Mouse (Mus musculus) forebrain, embryonic 11.5 days (tissue): ENCODE data around the gene Gm10139. TPM values are rescaled to one million over a fixed set of nuclear protein-coding genes. Genes with fewer than 3 reads are reported as not detected.
"Not testable (repeated sequence)": the region's sequence is repeated elsewhere in the genome, so short reads cannot be mapped to it uniquely, and the experiment has no call there.

ENCODE experiments used
- ATAC-seq: fragments of 200-750 bp; cut with Nextera tagmentation; replicated peaks from 2 replicates; pipeline ENCODE4 v1.8.0; 2017; ENCODE audit warnings: moderate TSS enrichment; ENCODE audit not compliant: low FRiP score
- DNase-seq: peaks from one replicate; pipeline ENCODE4 v3.0.0-alpha.2; 2017; ENCODE audit warnings: low spot score
- H3K27ac ChIP-seq: fragments of 300-500 bp; sonication (generic); 2 replicates; pipeline ENCODE4 v1.5.1; 2014; ENCODE audit warnings: low read depth, low read length
- H3K27me3 ChIP-seq: fragments of 300-500 bp; sonication (generic); 2 replicates; pipeline ENCODE4 v1.6.1; 2014; ENCODE audit warnings: mild to moderate bottlenecking, low read length, mixed read lengths; ENCODE audit not compliant: control insufficient read depth, insufficient read depth
- H3K36me3 ChIP-seq: fragments of 300-500 bp; sonication (generic); 2 replicates; pipeline ENCODE4 v1.6.1; 2014; ENCODE audit warnings: mild to moderate bottlenecking, low read length, moderate library complexity, mixed read lengths; ENCODE audit not compliant: control insufficient read depth, insufficient read depth
- H3K4me1 ChIP-seq: fragments of 300-500 bp; sonication (generic); replicated peaks from 2 replicates; pipeline ENCODE4 v1.6.1; 2014; ENCODE audit warnings: low read length, mixed read lengths; ENCODE audit not compliant: control insufficient read depth, insufficient read depth
- H3K4me2 ChIP-seq: fragments of 300-500 bp; sonication (generic); 2 replicates; pipeline ENCODE4 v1.6.1; 2014; ENCODE audit warnings: low read depth, mild to moderate bottlenecking, low read length, moderate library complexity, mixed read lengths; ENCODE audit not compliant: severe bottlenecking
- H3K4me3 ChIP-seq: fragments of 300-500 bp; sonication (generic); 2 replicates; pipeline ENCODE4 v1.5.1; 2014; ENCODE audit warnings: low read depth, low read length
- H3K9ac ChIP-seq: fragments of 300-500 bp; sonication (generic); 2 replicates; pipeline ENCODE4 v1.6.1; 2014; ENCODE audit warnings: low read length
- H3K9me3 ChIP-seq: fragments of 300-500 bp; sonication (generic); 2 replicates; pipeline ENCODE4 v1.6.1; 2016; ENCODE audit warnings: low read length, mixed read lengths; ENCODE audit not compliant: control insufficient read depth
- WGBS: fragments of 180-500 bp; shearing (Covaris S2); extraction: QIAGEN DNeasy Blood & Tissue Kit; methylation state at CpG from one replicate; pipeline ENCODE4 v1.1.7; 2014; 5-methylcytosine and 5-hydroxymethylcytosine counted together
- polyA plus RNA-seq: library from polyadenylated mRNA; unstranded; fragments of >200 nt; fragmentation: Nextera tagmentation; extraction: Ambion mirVana; gene quantifications from 2 replicates; pipeline ENCODE4 v1.2.1, GENCODE M21; 2014

Gene Gm10139
- polyA plus RNA-seq: not detected in 2 replicates

GRCm38 (mm10) chr13:65512378-65512777 lies at the start of gene Gm10139:
TSS of gene Gm10139 (plus strand) at chr13:65512678.
- ATAC-seq: not testable (repeated sequence)

DNA sequence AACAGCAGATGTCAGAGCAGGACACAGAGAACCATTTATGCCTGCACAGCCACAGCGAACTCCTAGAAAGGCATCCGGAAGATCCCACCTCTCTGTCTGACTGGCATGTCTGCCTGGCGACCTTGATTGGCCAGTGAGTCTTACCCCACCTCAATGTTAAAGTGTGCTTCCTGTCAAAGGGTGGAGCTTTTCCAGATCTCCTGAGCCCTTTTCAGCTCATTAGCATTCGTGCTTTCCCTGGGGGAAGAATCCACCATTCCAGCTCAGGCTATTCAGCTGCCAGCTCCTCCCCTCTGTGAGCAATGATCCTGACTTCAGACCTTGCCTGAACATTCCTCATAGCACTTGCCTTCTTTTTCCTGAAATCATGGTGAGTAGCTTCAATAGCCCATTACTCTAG lies 45.2 kb downstream of the Gm10139 start:
- not testable (repeated sequence) for H3K9me3 ChIP-seq, H3K4me2 ChIP-seq, H3K36me3 ChIP-seq, ATAC-seq, H3K4me1 ChIP-seq, DNase-seq, H3K4me3 ChIP-seq, H3K9ac ChIP-seq, H3K27me3 ChIP-seq, H3K27ac ChIP-seq
- WGBS: 75% methylated on average over 4 of the region's 4 CpGs

More at GRCm38 (mm10) chr13:65512378-65512777, at the start of gene Gm10139:
- not testable (repeated sequence) for H3K9ac ChIP-seq, H3K4me3 ChIP-seq, H3K9me3 ChIP-seq, H3K36me3 ChIP-seq, H3K4me2 ChIP-seq, H3K27ac ChIP-seq, H3K27me3 ChIP-seq, H3K4me1 ChIP-seq, DNase-seq
- 75% methylated on average over 1 of the region's 3 CpGs for WGBS

Other genes with a start within 250 kb of the Gm10139 start
- 21.7 and 22.6 TPM in 2 replicates for gene Zfp369, start 233.9 kb upstream of the Gm10139 start, polyA plus RNA-seq